Mouse (Mus musculus): Measurements from ENCODE around the gene Gm29609. TPM values are rescaled to one million over a fixed set of nuclear protein-coding genes. Genes with fewer than 3 reads are reported as not detected.

The Gm29609 gene
- total RNA-seq, 2 experiments from 2014 or later = 3.5 to 4.0 TPM

GRCm38 (mm10) chr5:31194486-31195485 lies 15.1 kb upstream of the Gm29609 start:
- Histone ChIP-seq H3K4me3 (peak overlapping the region; percentile 85; the same call in 1 of the 2 replicates), H3K27ac (no peak overlapping the region)
- TF ChIP-seq CTCF (conservative IDR thresholded peaks at IDR 0.05) = no peak
- no peak for DNase-seq (ENCODE audit: low spot score in 2 of 2)

- peak in 1 of 2 experiments; percentile 21 for DNase-seq (ENCODE audit: low spot score in 2 of 2)
- Histone ChIP-seq H3K27ac (peak overlapping the region; percentile 97), H3K4me3 (peak overlapping the region; percentile 85)
- TF ChIP-seq CTCF (conservative IDR thresholded peaks at IDR 0.05) = no peak
These were observed 14.0 kb upstream of the Gm29609 start for GRCm38 (mm10) chr5:31193631-31194281.

- DNase-seq (ENCODE audit: low spot score in 2 of 2) = peak; percentile 99 to 100
- peak within 1 kb of the TSS; percentile 85 for H3K4me3 ChIP-seq
- TF ChIP-seq CTCF (conservative IDR thresholded peaks at IDR 0.05) = peak; percentile 70
- peak within 1 kb of the TSS; percentile 97 for H3K27ac ChIP-seq
These were observed 13.4 kb upstream of the Gm29609 start, which contains the start of the genes Snx17 and Eif2b4 for GRCm38 (mm10) chr5:31192939-31193630. Snx17 (plus strand) TSS chr5:31193227. Eif2b4 (minus strand) TSS chr5:31193430.

DNA sequence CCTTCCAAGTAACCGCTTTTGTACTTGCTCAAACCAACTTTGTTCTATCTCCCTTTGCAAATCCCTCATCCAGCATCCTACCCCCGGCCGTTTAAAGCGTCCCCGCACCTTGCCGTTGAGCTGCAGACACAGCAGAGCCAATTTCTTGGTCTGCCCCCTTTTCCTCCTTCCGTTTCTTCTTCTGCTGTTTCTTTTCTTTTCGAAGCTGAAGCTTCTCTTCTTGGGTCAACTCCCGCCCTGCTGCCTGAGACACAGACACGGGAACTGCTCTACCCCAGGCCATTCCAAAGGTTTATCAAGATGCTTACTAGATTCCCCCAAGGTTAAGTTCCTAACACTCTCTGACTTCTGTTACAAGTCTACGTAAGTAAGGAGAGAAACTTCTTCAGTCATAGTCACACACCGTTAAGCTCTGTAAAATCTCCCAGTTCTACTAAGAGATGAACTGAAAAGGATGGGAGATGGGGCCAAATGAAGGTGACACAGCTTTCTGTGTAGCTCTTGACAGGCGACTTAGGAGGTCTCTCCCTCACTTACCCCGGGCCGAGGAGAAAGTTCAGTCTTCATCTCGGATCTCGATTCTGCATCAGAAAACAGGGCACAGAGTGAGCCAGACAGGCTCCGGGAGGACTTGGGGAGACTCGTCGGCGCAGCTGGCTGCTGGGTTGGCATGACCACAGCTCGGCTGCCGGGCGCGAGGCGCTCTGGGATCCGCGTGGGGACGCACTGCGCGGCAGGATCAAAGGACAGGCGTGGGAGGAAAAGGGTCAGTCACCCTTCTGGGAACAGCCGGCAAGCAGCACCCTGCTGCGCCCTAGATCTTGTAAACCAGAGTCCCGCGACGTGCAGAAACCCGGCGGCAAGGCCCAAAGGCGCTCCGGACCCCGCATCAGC lies 12.6 kb upstream of the Gm29609 start:
- peak overlapping the region; percentile 97 for H3K27ac ChIP-seq
- no peak for DNase-seq (ENCODE audit: low spot score in 2 of 2)
- no peak for TF ChIP-seq CTCF (conservative IDR thresholded peaks at IDR 0.05)
- peak overlapping the region; percentile 85 for H3K4me3 ChIP-seq

DNA sequence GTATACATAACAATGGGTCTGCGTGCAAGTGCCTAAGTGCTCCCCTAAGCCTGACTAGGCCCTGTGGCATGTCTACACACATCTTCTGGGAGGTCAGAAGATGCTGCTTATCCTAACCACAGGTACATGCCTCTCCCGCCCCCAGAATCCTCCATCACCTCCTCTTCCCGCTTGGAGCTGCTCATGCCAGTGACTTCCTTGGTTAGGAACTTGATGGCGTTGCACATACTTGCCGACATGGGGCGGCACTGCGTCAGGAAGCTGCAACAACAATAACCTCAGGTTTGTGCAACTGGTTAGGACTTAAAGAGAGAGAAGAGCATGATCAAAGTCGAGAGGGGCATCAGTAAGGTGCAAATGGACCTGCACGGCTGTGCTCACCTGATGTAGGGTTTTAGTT lies 10.5 kb upstream of the Gm29609 start:
- no peak for DNase-seq (ENCODE audit: low spot score in 2 of 2)
- H3K4me3 ChIP-seq = no peak overlapping the region
- H3K27ac ChIP-seq = no peak overlapping the region
- TF ChIP-seq CTCF (conservative IDR thresholded peaks at IDR 0.05) = no peak

GRCm38 (mm10) chr5:31188223-31188840 lies 8.6 kb upstream of the Gm29609 start:
- H3K27ac ChIP-seq = no peak overlapping the region
- no peak overlapping the region for H3K4me3 ChIP-seq
- no peak for DNase-seq (ENCODE audit: low spot score in 2 of 2)
- TF ChIP-seq CTCF (conservative IDR thresholded peaks at IDR 0.05) = peak; percentile 65

- DNase-seq (ENCODE audit: low spot score in 2 of 2) = no peak
- no peak overlapping the region for H3K4me3 ChIP-seq
- no peak for TF ChIP-seq CTCF (conservative IDR thresholded peaks at IDR 0.05)
- no peak overlapping the region for H3K27ac ChIP-seq
These were observed 4.0 kb upstream of the Gm29609 start for GRCm38 (mm10) chr5:31183678-31184077.

DNA sequence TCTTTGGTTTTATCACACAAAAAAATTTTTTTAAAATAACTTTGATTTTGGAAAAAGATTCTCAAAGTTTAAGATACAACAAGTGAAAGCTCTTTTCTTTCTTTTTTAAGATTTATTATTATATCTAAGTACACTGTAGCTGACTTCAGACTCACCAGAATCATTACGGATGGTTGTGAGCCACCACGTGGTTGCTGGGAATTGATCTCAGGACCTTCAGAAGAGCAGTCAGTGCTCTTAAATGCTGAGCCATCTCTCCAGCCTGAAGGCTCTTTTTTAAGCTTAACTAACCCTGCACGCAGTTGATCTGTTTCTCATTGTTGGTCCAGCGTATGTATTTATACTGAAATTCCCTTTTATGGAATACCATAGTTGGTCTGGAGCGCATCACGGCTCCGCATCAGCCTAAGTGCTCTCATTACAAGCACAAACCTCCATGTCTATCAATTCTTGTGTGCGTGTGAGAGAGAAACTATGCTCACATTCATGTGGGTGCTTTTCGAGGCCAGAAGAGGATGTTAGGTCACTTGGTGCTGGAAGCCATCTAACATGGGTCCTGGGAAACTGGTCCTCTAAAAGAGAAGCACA lies 1.6 kb upstream of the Gm29609 start:
- DNase-seq (ENCODE audit: low spot score in 2 of 2) = no peak
- no peak for TF ChIP-seq CTCF (conservative IDR thresholded peaks at IDR 0.05)
- H3K4me3 ChIP-seq = no peak overlapping the region
- peak overlapping the region; percentile 98; the same call in 1 of the 2 replicates for H3K27ac ChIP-seq

DNA sequence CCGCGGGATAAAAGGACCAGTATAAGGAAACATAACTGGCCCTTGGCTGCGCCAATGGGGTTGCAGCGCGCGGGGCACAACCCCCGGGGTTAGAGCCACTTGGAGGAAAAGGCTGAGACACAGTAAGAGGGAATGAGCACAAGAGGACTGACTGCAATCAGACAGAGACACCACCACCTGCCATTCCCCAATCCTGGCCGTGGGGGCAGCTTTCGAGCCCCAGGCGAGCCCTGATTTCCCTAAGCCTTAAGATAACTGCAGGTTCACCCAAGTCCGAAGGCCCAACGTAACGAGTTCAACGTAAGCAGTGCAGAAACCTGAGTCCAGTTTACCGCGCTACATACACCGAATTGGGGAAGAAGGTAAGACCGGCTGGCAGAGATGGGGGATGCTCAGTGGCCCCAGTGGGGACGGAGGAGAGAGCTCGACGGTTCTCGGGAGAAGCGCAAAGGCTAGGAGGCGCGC lies 378 bp downstream of the Gm29609 start:
- DNase-seq (ENCODE audit: low spot score in 2 of 2) = no peak
- Histone ChIP-seq H3K4me3 (peak overlapping the region; percentile 62), H3K27ac (peak overlapping the region; percentile 98)
- peak; percentile 22 for TF ChIP-seq CTCF (conservative IDR thresholded peaks at IDR 0.05)

GRCm38 (mm10) chr5:31168630-31169029 lies 11.1 kb downstream of the Gm29609 start:
- DNase-seq (ENCODE audit: low spot score in 2 of 2) = no peak
- H3K27ac ChIP-seq = no peak overlapping the region
- TF ChIP-seq CTCF (conservative IDR thresholded peaks at IDR 0.05) = no peak
- H3K4me3 ChIP-seq = no peak overlapping the region

DNA sequence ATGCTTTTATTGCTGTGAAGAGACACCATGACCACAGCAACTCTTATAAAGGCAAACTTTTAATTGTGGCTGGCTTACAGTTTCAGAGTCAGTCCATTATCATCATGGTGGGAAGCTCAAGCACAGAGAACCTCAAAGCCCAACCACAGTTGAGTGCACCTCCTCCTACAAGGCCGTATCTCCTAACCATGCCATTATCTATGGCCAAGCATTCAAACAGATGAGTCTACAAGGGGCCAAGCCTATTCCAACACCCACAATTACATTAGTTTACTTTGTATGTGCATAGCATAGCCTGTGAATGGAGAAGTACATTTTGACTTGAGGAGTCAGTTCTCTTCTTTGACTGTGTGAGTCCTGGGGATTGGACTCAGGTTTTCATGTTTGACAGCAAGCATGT lies 14.8 kb downstream of the Gm29609 start:
- TF ChIP-seq CTCF (conservative IDR thresholded peaks at IDR 0.05) = no peak
- H3K27ac ChIP-seq = no peak overlapping the region
- no peak overlapping the region for H3K4me3 ChIP-seq
- DNase-seq (ENCODE audit: low spot score in 2 of 2) = no peak

Measured in layer of hippocampus, adult 2 months (tissue).